Mouse (Mus musculus): ENCODE data around the gene Gm8909. TPM values are rescaled to one million over a fixed set of nuclear protein-coding genes. Genes with fewer than 3 reads are reported as not detected.
"Not testable (repeated sequence)": the region's sequence is repeated elsewhere in the genome, so short reads cannot be mapped to it uniquely, and the experiment has no call there.

Gm8909 gene
- total RNA-seq, 2 experiments from 2014 or later: not detected

- no peak for DNase-seq
- Histone ChIP-seq H3K27ac (no peak overlapping the region), H3K4me3 (no peak overlapping the region)
- intact Hi-C loops (cut with DNase I): loop anchor here (10.0 kb wide), 1 partner anchor 97 kb away; no protein-coding TSS in a partner anchor
- TF ChIP-seq CTCF (IDR thresholded peaks at IDR 0.05): no peak
Observed at GRCm38 (mm10) chr17:36182212-36182611, 13.9 kb upstream of the Gm8909 start.

DNA sequence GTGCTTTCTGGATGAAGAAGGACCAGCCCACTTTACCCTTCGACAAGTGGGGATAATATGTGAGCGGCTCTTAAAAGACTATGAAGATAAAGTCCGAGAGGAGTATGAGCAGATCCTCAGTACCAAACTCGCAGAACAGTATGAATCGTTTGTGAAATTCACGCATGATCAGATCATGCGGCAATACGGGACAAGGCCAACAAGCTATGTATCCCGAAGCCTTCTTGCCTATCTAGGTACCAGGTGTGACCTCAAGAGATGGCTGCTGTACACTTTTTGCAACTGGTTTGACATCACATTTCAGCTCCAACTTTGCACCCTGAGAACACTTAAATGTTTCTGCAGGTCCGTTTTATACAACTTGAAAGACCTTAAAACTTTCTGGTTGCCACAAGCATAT, 11.1 kb upstream of the Gm8909 start:
- DNase-seq; intact Hi-C loops (cut with DNase I); H3K27ac ChIP-seq: not testable (repeated sequence)
- peak overlapping the region; percentile 56 for H3K4me3 ChIP-seq

DNA sequence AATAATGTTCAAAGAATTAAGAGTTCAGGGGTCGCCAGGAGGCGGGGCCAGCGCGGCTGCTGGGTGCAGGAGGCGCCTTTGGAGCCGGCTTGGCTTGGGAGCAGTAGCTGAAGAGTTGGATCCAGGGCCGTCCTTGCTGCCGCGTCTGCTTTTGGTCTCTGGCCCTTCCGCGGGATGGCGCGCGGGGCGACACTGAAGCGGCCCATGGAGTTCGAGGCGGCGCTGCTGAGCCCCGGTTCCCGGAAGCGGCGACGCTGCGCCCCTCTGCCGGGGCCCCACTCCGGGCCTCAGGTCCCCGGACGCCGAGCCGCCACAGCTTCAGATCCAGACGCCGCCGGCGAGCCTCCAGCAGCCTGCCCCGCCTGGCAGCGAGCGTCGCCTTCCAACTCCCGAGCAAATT, 10.6 kb upstream of the Gm8909 start:
- H3K27ac ChIP-seq; intact Hi-C loops (cut with DNase I); DNase-seq: not testable (repeated sequence)
- peak overlapping the region; percentile 56 for H3K4me3 ChIP-seq

- intact Hi-C loops (cut with DNase I); H3K27ac ChIP-seq; DNase-seq: not testable (repeated sequence)
Observed at GRCm38 (mm10) chr17:36176132-36176531, 7.8 kb upstream of the Gm8909 start.

DNA sequence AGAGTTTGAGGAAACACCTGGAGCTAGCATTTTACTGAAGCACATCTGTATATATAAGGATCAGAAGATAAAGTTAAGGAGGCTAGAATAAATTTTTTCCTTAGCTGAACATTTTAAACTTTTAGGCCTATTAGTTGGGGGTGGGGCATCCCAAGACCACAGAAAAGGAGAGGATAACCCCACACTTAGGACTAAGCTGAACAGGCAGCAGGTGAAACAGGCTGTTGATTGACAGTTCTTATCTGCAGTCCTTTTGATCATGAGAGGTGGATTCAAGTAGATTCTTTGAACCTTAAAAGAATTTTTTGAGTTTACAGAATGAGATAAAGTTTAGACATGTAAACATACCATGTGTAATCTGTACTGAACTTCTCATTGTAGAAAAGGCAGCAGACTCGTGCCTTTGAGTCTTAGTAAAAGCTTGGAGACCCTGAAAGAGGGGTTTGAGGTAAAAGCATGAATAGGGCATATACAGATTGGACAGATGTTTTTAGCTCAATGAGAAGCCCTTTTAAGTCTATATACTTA, 2.0 kb upstream of the Gm8909 start:
- H3K27ac ChIP-seq: no peak overlapping the region
- no peak for DNase-seq
- no peak overlapping the region for H3K4me3 ChIP-seq
- intact Hi-C loops (cut with DNase I): no loop called here
- TF ChIP-seq CTCF (IDR thresholded peaks at IDR 0.05): no peak

More at GRCm38 (mm10) chr17:36176132-36176531, 7.8 kb upstream of the Gm8909 start:
- not testable (repeated sequence) for H3K4me3 ChIP-seq

DNA sequence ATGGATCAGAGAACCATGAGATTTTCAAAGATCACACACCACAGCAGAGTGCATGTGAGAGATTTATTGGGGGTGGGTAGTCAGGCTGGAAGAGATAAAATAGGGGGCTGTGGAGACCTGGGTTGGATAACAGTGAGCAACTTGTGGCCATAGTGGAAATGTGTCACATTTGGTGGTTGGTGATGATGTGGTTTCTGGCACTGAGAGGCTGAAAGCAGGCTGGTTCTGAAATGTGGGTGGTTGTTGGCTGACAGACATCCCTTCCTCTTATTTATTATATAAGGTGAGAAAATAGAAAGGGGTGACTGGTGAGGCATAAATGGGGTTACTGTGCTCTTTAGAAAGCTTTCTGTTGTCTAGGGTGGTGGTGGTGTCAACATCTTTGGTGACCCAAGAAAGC, 1.4 kb upstream of the Gm8909 start:
- Histone ChIP-seq H3K4me3 (no peak overlapping the region), H3K27ac (no peak overlapping the region)
- no peak for DNase-seq
- intact Hi-C loops (cut with DNase I): no loop called here
- TF ChIP-seq CTCF (IDR thresholded peaks at IDR 0.05): no peak

DNA sequence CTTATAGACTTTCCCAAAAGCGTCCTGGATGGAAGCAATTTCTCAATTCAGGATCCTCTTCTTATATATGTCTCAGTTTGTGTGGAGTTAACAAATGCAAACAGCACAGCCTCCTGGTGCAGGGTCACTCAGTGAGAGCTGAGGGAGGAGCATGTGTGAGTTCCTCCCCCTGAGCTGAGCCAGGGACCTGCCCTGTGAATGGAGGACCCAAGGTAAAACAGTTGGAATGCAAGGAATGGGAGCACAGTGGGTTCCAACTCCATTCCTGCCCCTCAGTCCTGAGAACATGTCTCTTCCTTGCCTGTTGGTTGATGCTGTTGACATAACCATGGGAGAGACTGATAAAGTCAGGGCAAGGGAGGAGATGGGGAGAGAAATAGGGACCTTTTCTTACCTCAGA, 757 bp upstream of the Gm8909 start:
- H3K4me3 ChIP-seq; DNase-seq; H3K27ac ChIP-seq; intact Hi-C loops (cut with DNase I): not testable (repeated sequence)

DNA sequence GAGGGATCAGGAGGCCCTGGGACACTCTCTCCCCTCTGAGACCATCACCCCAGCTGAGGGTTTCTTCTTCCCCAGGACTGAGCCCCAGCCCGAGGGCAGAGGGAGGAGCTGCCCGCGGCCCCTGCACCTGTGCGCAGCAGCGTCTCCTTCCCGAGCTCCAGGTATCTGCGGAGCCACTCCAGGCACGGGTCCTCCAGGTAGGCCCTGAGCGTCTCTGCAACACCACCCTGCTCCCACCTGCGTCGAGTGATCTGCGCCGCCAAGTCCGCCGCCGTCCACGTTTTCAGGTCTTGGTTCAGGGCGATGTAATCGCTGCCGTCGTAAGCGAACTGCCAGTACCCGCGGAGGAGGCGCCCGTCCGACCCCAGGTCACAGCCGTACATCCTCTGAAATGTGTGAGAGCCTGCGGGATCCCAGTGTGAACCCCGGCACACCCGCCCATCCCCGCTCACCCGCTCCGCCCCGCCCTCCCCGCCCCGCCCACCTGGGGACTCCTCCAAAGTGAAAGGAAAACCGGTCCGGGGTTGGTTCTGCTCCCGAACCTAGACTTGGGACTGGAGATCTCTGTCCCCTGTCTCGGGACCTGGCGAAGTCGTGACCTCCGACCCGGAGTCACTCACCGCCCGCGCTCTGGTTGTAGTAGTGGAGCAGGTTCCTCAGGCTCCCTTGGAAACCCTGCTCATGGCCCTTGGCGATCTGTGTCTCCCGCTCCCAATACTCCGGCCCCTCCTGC, 865 bp downstream of the Gm8909 start:
- H3K27ac ChIP-seq: no peak overlapping the region
- no peak for DNase-seq
- intact Hi-C loops (cut with DNase I): no loop called here
- peak overlapping the region; percentile 71 for H3K4me3 ChIP-seq
- no peak for TF ChIP-seq CTCF (IDR thresholded peaks at IDR 0.05)

GRCm38 (mm10) chr17:36166901-36167300, 1.4 kb downstream of the Gm8909 start:
- intact Hi-C loops (cut with DNase I); DNase-seq; H3K27ac ChIP-seq; H3K4me3 ChIP-seq: not testable (repeated sequence)

DNA sequence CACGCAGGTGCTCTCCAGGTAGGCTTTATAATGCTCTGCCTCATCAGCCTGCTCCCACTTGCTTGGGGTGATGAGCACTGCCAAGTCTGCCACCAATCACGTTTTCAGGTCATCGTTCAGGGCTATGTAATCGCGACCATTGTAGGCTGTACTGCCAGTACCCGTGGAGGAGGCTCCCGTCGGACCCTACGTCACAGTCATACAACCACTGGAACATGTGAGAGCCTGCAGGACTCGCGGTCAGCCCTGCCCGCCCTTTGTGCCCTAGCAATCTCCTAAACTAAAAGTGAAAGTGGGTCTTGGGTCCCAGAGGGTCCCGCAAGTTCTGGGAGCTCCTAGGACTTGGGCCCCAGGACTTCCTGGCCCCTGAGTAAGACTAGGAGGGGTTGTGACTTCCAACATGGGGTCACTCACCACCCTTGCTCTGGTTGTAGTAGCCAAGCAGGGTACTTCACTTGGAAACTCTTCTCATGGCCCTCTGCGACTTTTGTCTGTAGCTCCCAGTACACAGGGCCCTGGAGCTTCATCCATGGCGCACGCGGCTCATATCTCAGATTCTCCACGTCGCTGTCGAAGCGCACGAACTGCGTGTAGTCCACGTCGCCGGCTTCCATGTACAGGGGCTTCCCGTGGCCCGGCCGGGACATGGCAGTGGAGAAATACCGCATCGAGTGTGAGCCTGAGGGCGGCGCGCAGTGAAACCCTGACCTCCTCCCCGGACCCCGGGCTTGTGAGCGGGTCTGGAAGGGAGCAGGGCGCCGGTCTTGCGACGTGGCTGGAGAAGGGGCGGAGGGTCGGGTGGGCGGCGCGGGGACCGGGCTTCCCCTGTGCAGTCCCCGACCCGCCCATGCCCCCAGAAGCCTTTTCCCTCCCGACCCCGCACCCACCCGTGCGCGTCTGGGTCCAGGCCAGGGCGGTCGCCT, 6.9 kb downstream of the Gm8909 start:
- peak overlapping the region; percentile 51 for H3K4me3 ChIP-seq
- no peak overlapping the region for H3K27ac ChIP-seq
- TF ChIP-seq CTCF (IDR thresholded peaks at IDR 0.05): no peak
- intact Hi-C loops (cut with DNase I): no loop called here
- no peak for DNase-seq

DNA sequence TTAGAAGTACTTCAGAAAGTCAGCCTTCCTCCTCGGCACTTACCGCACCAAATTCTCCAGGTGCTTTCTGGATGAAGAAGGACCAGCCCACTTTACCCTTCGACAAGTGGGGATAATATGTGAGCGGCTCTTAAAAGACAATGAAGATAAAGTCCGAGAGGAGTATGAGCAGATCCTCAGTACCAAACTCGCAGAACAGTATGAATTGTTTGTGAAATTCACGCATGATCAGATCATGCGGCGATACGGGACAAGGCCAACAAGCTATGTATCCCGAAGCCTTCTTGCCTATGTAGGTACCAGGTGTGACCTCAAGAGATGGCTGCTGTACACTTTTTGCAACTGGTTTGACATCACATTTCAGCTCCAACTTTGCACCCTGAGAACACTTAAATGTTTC, 10.1 kb downstream of the Gm8909 start:
- DNase-seq; intact Hi-C loops (cut with DNase I); H3K27ac ChIP-seq: not testable (repeated sequence)
- H3K4me3 ChIP-seq: peak overlapping the region; percentile 43

DNA sequence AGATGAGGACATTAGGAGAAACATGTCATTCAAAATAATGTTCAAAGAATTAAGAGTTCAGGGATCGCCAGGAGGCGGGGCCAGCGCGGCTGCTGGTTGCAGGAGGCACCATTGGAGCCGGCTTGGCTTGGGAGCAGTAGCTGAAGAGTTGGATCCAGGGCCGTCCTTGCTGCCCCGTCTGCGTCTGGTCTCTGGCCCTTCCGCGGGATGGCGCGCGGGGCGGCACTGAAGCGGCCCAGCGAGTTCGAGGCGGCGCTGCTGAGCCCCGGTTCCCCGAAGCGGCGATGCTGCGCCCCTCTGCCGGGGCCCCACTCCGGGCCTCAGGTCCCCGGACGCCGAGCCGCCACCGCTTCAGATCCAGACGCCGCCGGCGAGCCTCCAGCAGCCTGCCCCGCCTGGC, 10.6 kb downstream of the Gm8909 start:
- intact Hi-C loops (cut with DNase I): not testable (repeated sequence)

More for the DNA sequence above, 10.6 kb downstream of the Gm8909 start:
- not testable (repeated sequence) for H3K27ac ChIP-seq, DNase-seq
- H3K4me3 ChIP-seq: peak overlapping the region; percentile 43
